Mouse (Mus musculus): Measurements from ENCODE around the gene Hao2.

GRCm38 (mm10) chr3:98895071-98895601, 2.1 kb upstream of the Hao2 start:
- TF ChIP-seq CTCF (IDR thresholded peaks at IDR 0.05; ENCODE audit: low read depth, low read length), result no peak
- TF ChIP-seq TAL1 (conservative IDR thresholded peaks at IDR 0.05; ENCODE audit: low read depth, low read length), result no peak
- no peak for TF ChIP-seq GATA2 (IDR thresholded peaks at IDR 0.05; ENCODE audit: borderline replicate concordance, low read depth, low read length)
- no peak for TF ChIP-seq POLR2AphosphoS5 (IDR thresholded peaks at IDR 0.05; ENCODE audit: insufficient replicate concordance, low read depth, low read length)

All from G1E (cell line).